8 mouse cellular contexts compared by ENCODE assay signal in the genomic region with DNA sequence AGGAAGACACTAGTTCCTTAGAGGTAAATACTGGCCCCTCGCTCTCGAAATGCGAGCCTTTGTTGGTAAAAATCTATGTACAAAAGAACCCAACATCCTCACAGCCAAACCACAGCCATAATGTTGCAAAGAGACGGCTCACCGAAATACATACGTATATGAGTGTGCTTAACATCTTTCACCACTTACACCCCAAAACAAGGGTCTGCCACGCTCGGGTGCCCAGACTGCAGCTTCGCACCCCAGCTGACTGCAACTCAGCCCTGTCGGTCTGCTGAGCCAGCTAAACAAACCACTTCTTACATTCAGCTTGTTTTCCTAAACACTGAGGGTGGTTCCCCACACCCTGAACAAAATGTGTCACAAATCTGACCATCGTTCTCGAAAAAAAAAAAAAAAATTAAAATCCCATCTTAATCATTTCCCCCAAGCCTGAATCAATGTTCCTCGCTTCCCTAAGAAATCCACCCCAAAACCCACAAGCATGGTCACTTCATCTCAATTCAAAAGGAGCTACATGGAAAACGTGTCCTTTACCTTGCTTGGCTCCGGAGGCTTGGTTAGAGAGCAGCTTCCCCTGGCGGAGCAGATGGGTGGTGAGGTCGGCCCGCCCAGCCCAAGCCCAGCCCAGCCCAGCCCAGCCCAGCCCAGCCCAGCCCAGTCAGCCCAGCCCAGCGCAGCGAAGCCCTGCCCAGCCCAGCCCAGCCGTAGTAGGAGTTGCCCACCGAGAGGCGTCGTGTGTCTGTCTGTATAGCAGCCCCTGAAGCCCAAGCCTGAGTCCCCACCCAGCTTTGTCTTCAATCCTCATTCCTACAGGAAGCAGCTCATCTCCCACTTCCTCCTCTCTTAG. TPM values are rescaled to one million over a fixed set of nuclear protein-coding genes. Genes with fewer than 3 reads are reported as not detected.
DNase-seq lines count a peak whose midpoint lies in the region; ATAC-seq and TF ChIP-seq lines count a peak whose summit lies in the region.

No protein-coding gene starts in this region.

- H3K4me1 ChIP-seq in forebrain, embryonic 16.5 days (replicated peaks; ENCODE audit: control insufficient read depth, insufficient read depth, low read length), result peaks cover 32% of the 10 kb centered on the region
- peaks cover 12% of the 10 kb centered on the region for H3K4me1 ChIP-seq in lung, embryonic 16.5 days (replicated peaks; ENCODE audit: control insufficient read depth, insufficient read depth, low read length)
- peaks cover 13% of the 10 kb centered on the region for H3K4me1 ChIP-seq in thymus, adult 2 months (replicated peaks; ENCODE audit: control insufficient read depth, insufficient read depth, low read length)

- peak; percentile 55 for TF ChIP-seq CTCF in layer of hippocampus, adult 2 months (conservative IDR thresholded peaks at IDR 0.05)
- no peak for TF ChIP-seq CTCF in thymus, adult 2 months (IDR thresholded peaks at IDR 0.05; ENCODE audit: borderline replicate concordance, control insufficient read depth, extremely low read depth, insufficient read depth, low read length, poor library complexity)

- no peaks in the 10 kb centered on the region for H3K36me3 ChIP-seq in forebrain, embryonic 16.5 days (ENCODE audit: control insufficient read depth, insufficient read depth)
- no peaks in the 10 kb centered on the region for H3K36me3 ChIP-seq in lung, embryonic 16.5 days (ENCODE audit: control insufficient read depth, insufficient read depth, low read length)
- no peaks in the 10 kb centered on the region for H3K36me3 ChIP-seq in thymus, adult 2 months (ENCODE audit: control insufficient read depth, insufficient read depth, low read length)

- H3K4me2 ChIP-seq in forebrain, embryonic 16.5 days (ENCODE audit: low read length), result peak overlapping the region; percentile 58
- H3K4me2 ChIP-seq in lung, embryonic 16.5 days (ENCODE audit: low read depth, low read length), result peak overlapping the region; percentile 89

- WGBS in forebrain, embryonic 16.5 days, result under 1% methylated on average over 24 of the region's 24 CpGs
- under 1% methylated on average over 24 of the region's 24 CpGs for WGBS in lung, embryonic 16.5 days
- WGBS in thymus, adult 2 months, result 2% methylated on average over 24 of the region's 24 CpGs

- TF ChIP-seq POLR2A in thymus, adult 2 months (IDR thresholded peaks at IDR 0.05; ENCODE audit: control insufficient read depth, extremely low read depth, insufficient read depth, low read length, poor library complexity), result no peak

- H3K27me3 ChIP-seq in forebrain, embryonic 16.5 days (replicated peaks; ENCODE audit: control insufficient read depth, insufficient read depth, low read length), result no peaks in the 10 kb centered on the region
- no peaks in the 10 kb centered on the region for H3K27me3 ChIP-seq in lung, embryonic 16.5 days (ENCODE audit: control insufficient read depth, insufficient read depth, low read depth, low read length)
- no peaks in the 10 kb centered on the region for H3K27me3 ChIP-seq in thymus, adult 2 months (ENCODE audit: control insufficient read depth, insufficient read depth, low read length)

- H3K9ac ChIP-seq in forebrain, embryonic 16.5 days (replicated peaks; ENCODE audit: low read depth, low read length), result peak overlapping the region; percentile 93
- peak overlapping the region; percentile 81 for H3K9ac ChIP-seq in lung, embryonic 16.5 days (ENCODE audit: low read length)

- intact Hi-C loops in heart, postnatal 36 days (cut with DNase I), result loop anchor here (5.0 kb wide), 3 partner anchors 89 to 119 kb away; no protein-coding TSS in a partner anchor

- H3K27ac ChIP-seq in forebrain, embryonic 16.5 days (ENCODE audit: low read length), result peak overlapping the region; percentile 94
- peak overlapping the region; percentile 94 for H3K27ac ChIP-seq in layer of hippocampus, adult 2 months
- H3K27ac ChIP-seq in lung, embryonic 16.5 days (ENCODE audit: low read length), result peak overlapping the region; percentile 90
- H3K27ac ChIP-seq in thymus, adult 2 months (ENCODE audit: control insufficient read depth, insufficient read depth, low read length), result no peak overlapping the region

- peak; percentile 46 for DNase-seq in MEL-GATA-1-ER (ENCODE audit: extremely low read depth, low read depth)
- DNase-seq in cerebellum, adult 11 months, result peak; percentile 63
- DNase-seq in heart, postnatal 36 days, result peak; percentile 58 to 65
- peak; percentile 71 to 79 for DNase-seq in layer of hippocampus, adult 2 months (ENCODE audit: low spot score in 2 of 2)
- peak; percentile 34 for DNase-seq in thymus, adult 2 months

- H3K4me3 ChIP-seq in forebrain, embryonic 16.5 days (replicated peaks; ENCODE audit: low read length), result peak overlapping the region; percentile 85
- H3K4me3 ChIP-seq in layer of hippocampus, adult 2 months, result peak overlapping the region; percentile 73
- peak overlapping the region; percentile 68 for H3K4me3 ChIP-seq in lung, embryonic 16.5 days (ENCODE audit: low read length)
- H3K4me3 ChIP-seq in thymus, adult 2 months (ENCODE audit: control insufficient read depth, insufficient read depth, low read length), result peak overlapping the region; percentile 27

- no peaks in the 10 kb centered on the region for H3K9me3 ChIP-seq in forebrain, embryonic 16.5 days (ENCODE audit: control insufficient read depth, low read length)
- H3K9me3 ChIP-seq in lung, embryonic 16.5 days (ENCODE audit: control insufficient read depth, low read length), result no peaks in the 10 kb centered on the region

- ATAC-seq in forebrain, embryonic 16.5 days, result peak; percentile 96
- peak; percentile 99 for ATAC-seq in lung, embryonic 16.5 days (ENCODE audit: low read depth)
- peak; percentile 75 for ATAC-seq in neutrophil, adult 5-6 weeks (ENCODE audit: extremely low read depth, insufficient number of reproducible peaks, low FRiP score, poor library complexity, severe bottlenecking)

RNA-seq across cellular contexts. Expression of gene Gng2, which starts 0.8 kb away (rescaled TPM):
- 491 and 498 TPM in 2 replicates for polyA plus RNA-seq in forebrain, embryonic 16.5 days (2015; fragmentation: Nextera tagmentation; extraction: Ambion mirVana)
- total RNA-seq in heart, postnatal 36 days (2021), result 10 to 100 TPM in 1 of 2 experiments, 1 to 10 TPM in 1; 8.7 to 13.6 TPM
- 100 to 1,000 TPM; 285 to 305 TPM for total RNA-seq in layer of hippocampus, adult 2 months (2021)
- 69.7 and 71.4 TPM in 2 replicates for polyA plus RNA-seq in lung, embryonic 16.5 days (2015; fragmentation: Nextera tagmentation; extraction: Ambion mirVana)
- 66.8 and 76.3 TPM in 2 replicates for total RNA-seq in neutrophil, adult 5-6 weeks (2017)
- polyA plus RNA-seq in thymus, adult 2 months (2012; rRNA removed), result 12.3 and 14.0 TPM in 2 replicates

Comparison
In these comparisons a context has a peak if more than half of its experiments do, and no peak if none do; other contexts are left out.
1. H3K4me3 ChIP-seq: peak in every context shown above with its lines; median percentile 85 in forebrain, embryonic 16.5 days; 73 in layer of hippocampus, adult 2 months; 68 in lung, embryonic 16.5 days; 27 in thymus, adult 2 months.